Mouse (Mus musculus) E14TG2a.4 (cell line): ENCODE results near the gene Eif3l.

Source experiments
- CTCF ChIP-seq: conservative IDR thresholded peaks from 2 replicates; pipeline ENCODE4 v1.5.1; 2014; ENCODE audit warnings: low read length
- NANOG ChIP-seq: IDR thresholded peaks from 2 replicates; pipeline ENCODE4 v1.6.1; 2014; ENCODE audit warnings: borderline replicate concordance, low read length, mixed read lengths
- POU5F1 ChIP-seq: IDR thresholded peaks from 2 replicates; pipeline ENCODE4 v1.6.1; 2014; ENCODE audit warnings: low read length, borderline replicate concordance

DNA sequence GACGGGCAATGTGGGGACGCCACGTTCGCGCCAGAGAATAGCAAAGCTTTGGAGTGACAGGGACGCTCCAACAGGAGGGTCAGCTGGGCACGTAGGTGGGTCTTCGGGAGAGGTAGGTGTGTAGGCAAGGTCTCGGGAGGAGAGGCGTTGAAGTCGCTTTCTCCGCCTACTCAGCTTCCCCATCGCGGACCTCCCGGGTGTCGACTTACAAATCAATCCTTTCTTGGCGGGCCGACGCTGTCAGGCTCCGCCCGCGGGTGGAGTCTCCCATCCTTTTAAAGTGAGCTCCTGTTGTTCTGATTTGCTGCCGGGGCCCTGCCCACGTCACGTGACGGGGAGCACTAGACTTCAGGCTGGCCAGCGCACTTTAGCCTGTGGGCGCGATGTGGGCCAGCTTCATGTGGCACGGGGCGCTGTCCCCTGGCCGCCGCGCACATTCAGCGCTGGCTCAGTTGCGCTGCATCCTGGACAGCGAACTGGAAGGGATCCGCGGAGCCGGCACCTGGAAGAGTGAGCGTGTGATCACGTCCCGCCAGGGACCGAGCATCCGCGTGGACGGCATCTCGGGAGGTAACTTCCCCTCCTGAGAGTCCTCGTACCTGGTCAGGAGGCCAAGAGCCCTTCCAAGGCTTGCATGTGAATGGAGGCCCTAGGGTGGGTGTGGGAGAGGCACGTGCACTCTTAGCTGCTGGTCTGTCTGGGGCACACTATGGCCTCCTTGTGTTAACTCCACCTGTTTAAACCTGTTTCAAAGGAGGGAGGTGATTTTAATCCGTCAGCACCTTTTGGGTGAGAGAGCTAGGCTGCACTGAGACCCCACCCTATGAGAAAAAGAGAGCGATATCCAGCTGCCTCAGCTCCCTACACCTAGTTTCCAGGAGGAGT, 44.2 kb upstream of the Eif3l start:
- TF ChIP-seq CTCF (no peak), NANOG (no peak), POU5F1 (no peak)
